Mouse (Mus musculus): ENCODE results near the gene Radil. TPM values are rescaled to one million over a fixed set of nuclear protein-coding genes. Genes with fewer than 3 reads are reported as not detected.

Gene Radil
- total and polyA plus RNA-seq, 3 experiments = 1.7 to 2.3 (median 2.2) TPM

DNA sequence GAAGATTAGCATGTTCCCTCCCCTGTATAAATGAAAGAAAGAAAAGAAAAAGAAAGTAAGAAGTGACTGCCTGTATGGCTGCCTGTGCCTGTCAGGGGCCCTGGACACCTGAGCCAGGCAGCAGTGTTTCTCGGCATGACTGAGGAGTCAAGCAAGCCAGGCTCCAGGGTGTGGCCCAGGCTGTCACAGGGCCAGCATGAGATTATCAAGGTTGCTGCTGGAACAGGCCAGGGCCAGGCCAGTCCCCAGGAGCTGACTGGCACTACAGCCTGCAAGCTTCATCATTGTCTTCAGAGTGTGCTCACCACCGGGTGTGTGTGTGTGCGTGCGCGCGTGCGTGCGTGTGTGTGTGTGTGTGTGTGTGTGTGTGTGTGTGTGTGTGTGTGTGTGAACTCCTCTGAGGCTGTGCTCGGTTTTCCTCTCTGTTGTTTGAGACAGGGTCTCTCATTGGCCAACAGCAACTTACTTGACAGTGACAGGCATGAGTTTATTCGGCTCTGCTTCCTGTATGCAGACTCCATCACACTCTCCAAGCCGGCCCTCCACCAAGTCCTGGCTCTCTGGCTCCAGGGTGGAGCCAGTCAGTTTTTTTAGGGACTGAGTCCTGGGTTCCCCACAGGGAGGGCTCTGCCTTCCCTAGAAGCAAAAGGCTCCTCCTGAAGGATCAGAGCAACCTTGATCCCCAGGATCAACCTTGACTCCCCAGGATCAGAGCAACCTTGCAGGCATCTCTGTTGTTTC, 105.9 kb downstream of the Radil start:
- Histone ChIP-seq H3K27me3 (ENCODE audit: control insufficient read depth, insufficient read depth, low read length) (no peaks in the 10 kb centered on the region), H3K79me2 (replicated peaks; ENCODE audit: control insufficient read depth, insufficient read depth, low read length) (peaks cover 4% of the 10 kb centered on the region), H3K36me3 (ENCODE audit: control insufficient read depth, insufficient read depth, low read length) (no peaks in the 10 kb centered on the region; the same call in 1 of the 2 replicates), H3K4me3 (no peak overlapping the region), H3K27ac (peak overlapping the region; percentile 21; the same call in 1 of the 2 replicates), H3K9ac (ENCODE audit: low read depth, low read length) (no peak overlapping the region), H3K4me1 (ENCODE audit: control insufficient read depth, insufficient read depth, low read length) (peaks cover 21% of the 10 kb centered on the region)
- WGBS = 35% methylated on average over 11 of the region's 11 CpGs
- TF ChIP-seq EP300 (IDR thresholded peaks at IDR 0.05; ENCODE audit: insufficient read depth, low read depth, low read length) (no peak), POLR2A (IDR thresholded peaks at IDR 0.05; ENCODE audit: insufficient read depth, low read depth, low read length) (no peak), CTCF (IDR thresholded peaks at IDR 0.05) (no peak)
- intact Hi-C loops (cut with DNase I) = loop anchor here (5.0 kb wide), 2 partner anchors 458 to 1598 kb away; no protein-coding TSS in a partner anchor
- peak in 1 of 2 experiments; percentile 61 for DNase-seq

GRCm38 (mm10) chr5:142443994-142444393, 106.9 kb downstream of the Radil start:
- TF ChIP-seq EP300 (IDR thresholded peaks at IDR 0.05; ENCODE audit: insufficient read depth, low read depth, low read length) (no peak), CTCF (IDR thresholded peaks at IDR 0.05) (no peak)
- H3K27ac ChIP-seq = no peak overlapping the region; the same call in 1 of the 2 replicates
- H3K36me3 ChIP-seq (ENCODE audit: control insufficient read depth, insufficient read depth, low read length) = no peaks in the 10 kb centered on the region; the same call in 1 of the 2 replicates
- intact Hi-C loops (cut with DNase I) = no loop called here
- no peak overlapping the region for H3K9ac ChIP-seq (ENCODE audit: low read depth, low read length)
- WGBS = 67% methylated on average over 14 of the region's 14 CpGs
- no peaks in the 10 kb centered on the region for H3K27me3 ChIP-seq (ENCODE audit: control insufficient read depth, insufficient read depth, low read length)
- H3K79me2 ChIP-seq (replicated peaks; ENCODE audit: control insufficient read depth, insufficient read depth, low read length) = peaks cover 4% of the 10 kb centered on the region
- H3K4me1 ChIP-seq (ENCODE audit: control insufficient read depth, insufficient read depth, low read length) = peaks cover 25% of the 10 kb centered on the region
- no peak overlapping the region for H3K4me3 ChIP-seq
- DNase-seq = no peak

- intact Hi-C loops (cut with DNase I) = no loop called here
Observed at GRCm38 (mm10) chr5:142443514-142443913, 107.4 kb downstream of the Radil start.

GRCm38 (mm10) chr5:142442045-142442440, 108.9 kb downstream of the Radil start:
- TF ChIP-seq POLR2A (IDR thresholded peaks at IDR 0.05; ENCODE audit: insufficient read depth, low read depth, low read length) (no peak), CTCF (IDR thresholded peaks at IDR 0.05) (no peak), EP300 (IDR thresholded peaks at IDR 0.05; ENCODE audit: insufficient read depth, low read depth, low read length) (no peak)
- 71% methylated on average over 7 of the region's 7 CpGs for WGBS
- H3K4me1 ChIP-seq (ENCODE audit: control insufficient read depth, insufficient read depth, low read length) = peaks cover 22% of the 10 kb centered on the region
- no peak overlapping the region for H3K9ac ChIP-seq (ENCODE audit: low read depth, low read length)
- no peaks in the 10 kb centered on the region for H3K27me3 ChIP-seq (ENCODE audit: control insufficient read depth, insufficient read depth, low read length)
- no peak overlapping the region; the same call in none of the 2 replicates for H3K27ac ChIP-seq
- H3K4me3 ChIP-seq = no peak overlapping the region
- H3K36me3 ChIP-seq (ENCODE audit: control insufficient read depth, insufficient read depth, low read length) = no peaks in the 10 kb centered on the region; the same call in 1 of the 2 replicates
- intact Hi-C loops (cut with DNase I) = no loop called here
- DNase-seq = no peak
- H3K79me2 ChIP-seq (replicated peaks; ENCODE audit: control insufficient read depth, insufficient read depth, low read length) = peaks cover 4% of the 10 kb centered on the region

More at GRCm38 (mm10) chr5:142443514-142443913, 107.4 kb downstream of the Radil start:
- DNase-seq = peak in 1 of 2 experiments; percentile 30
- WGBS = 50% methylated on average over 15 of the region's 15 CpGs
- TF ChIP-seq POLR2A (IDR thresholded peaks at IDR 0.05; ENCODE audit: insufficient read depth, low read depth, low read length) = no peak
- no peak overlapping the region for H3K4me3 ChIP-seq
- H3K9ac ChIP-seq (ENCODE audit: low read depth, low read length) = no peak overlapping the region
- H3K79me2 ChIP-seq (replicated peaks; ENCODE audit: control insufficient read depth, insufficient read depth, low read length) = peaks cover 4% of the 10 kb centered on the region
- peak overlapping the region; percentile 40; the same call in 1 of the 2 replicates for H3K27ac ChIP-seq
- peaks cover 25% of the 10 kb centered on the region for H3K4me1 ChIP-seq (ENCODE audit: control insufficient read depth, insufficient read depth, low read length)
- H3K27me3 ChIP-seq (ENCODE audit: control insufficient read depth, insufficient read depth, low read length) = no peaks in the 10 kb centered on the region
- H3K36me3 ChIP-seq (ENCODE audit: control insufficient read depth, insufficient read depth, low read length) = no peaks in the 10 kb centered on the region; the same call in 1 of the 2 replicates

- intact Hi-C loops (cut with DNase I) = loop anchor here (2.0 kb wide), 2 partner anchors 17 to 21 kb away; partner anchors contain the start of gene Ap5z1
- no peak for TF ChIP-seq EP300 (IDR thresholded peaks at IDR 0.05; ENCODE audit: insufficient read depth, low read depth, low read length)
- no peak for TF ChIP-seq CTCF (IDR thresholded peaks at IDR 0.05)
- no peak for TF ChIP-seq POLR2A (IDR thresholded peaks at IDR 0.05; ENCODE audit: insufficient read depth, low read depth, low read length)
- Histone ChIP-seq H3K9ac (ENCODE audit: low read depth, low read length) (no peak overlapping the region), H3K4me3 (peak overlapping the region; percentile 46; the same call in 1 of the 2 replicates), H3K27ac (peak overlapping the region; percentile 92), H3K36me3 (ENCODE audit: control insufficient read depth, insufficient read depth, low read length) (no peaks in the 10 kb centered on the region; the same call in 1 of the 2 replicates), H3K79me2 (replicated peaks; ENCODE audit: control insufficient read depth, insufficient read depth, low read length) (peaks cover 4% of the 10 kb centered on the region), H3K4me1 (ENCODE audit: control insufficient read depth, insufficient read depth, low read length) (peaks cover 22% of the 10 kb centered on the region), H3K27me3 (ENCODE audit: control insufficient read depth, insufficient read depth, low read length) (no peaks in the 10 kb centered on the region)
- 63% methylated on average over 22 of the region's 22 CpGs for WGBS
- no peak for DNase-seq
Observed at GRCm38 (mm10) chr5:142441332-142442044, 109.4 kb downstream of the Radil start.
